Mouse (Mus musculus) embryonic facial prominence, embryonic 10.5 days (tissue): ENCODE measurements around the gene Rbm6. TPM values are rescaled to one million over a fixed set of nuclear protein-coding genes. Genes with fewer than 3 reads are reported as not detected.

Source experiments
- DNase-seq: peaks from one replicate; pipeline ENCODE4 v3.0.0-alpha.2; 2017; ENCODE audit warnings: low spot score
- H3K27ac ChIP-seq: fragments of 300-500 bp; sonication (generic); replicated peaks from 2 replicates; pipeline ENCODE4 v1.5.1; 2016; ENCODE audit warnings: mild to moderate bottlenecking
- H3K27me3 ChIP-seq: fragments of 300-500 bp; sonication (generic); replicated peaks from 2 replicates; pipeline ENCODE4 v1.6.1; 2016; ENCODE audit warnings: low read depth, mild to moderate bottlenecking; ENCODE audit not compliant: poor library complexity, severe bottlenecking
- H3K36me3 ChIP-seq: fragments of 300-500 bp; sonication (generic); replicated peaks from 2 replicates; pipeline ENCODE4 v1.6.1; 2016; ENCODE audit warnings: mild to moderate bottlenecking, moderate library complexity
- H3K4me1 ChIP-seq: fragments of 300-500 bp; sonication (generic); 2 replicates; pipeline ENCODE4 v1.6.1; 2016
- H3K4me3 ChIP-seq: fragments of 300-500 bp; sonication (generic); 2 replicates; pipeline ENCODE4 v1.5.1; 2016; ENCODE audit warnings: mild to moderate bottlenecking, moderate library complexity
- H3K9me3 ChIP-seq: fragments of 300-500 bp; sonication (generic); 2 replicates; pipeline ENCODE4 v1.6.1; 2016; ENCODE audit warnings: mild to moderate bottlenecking
- WGBS: fragments of 180-500 bp; shearing (Covaris S2); methylation state at CpG from one replicate; pipeline ENCODE4 v1.1.7; 2016; 5-methylcytosine and 5-hydroxymethylcytosine counted together
- polyA plus RNA-seq: library from polyadenylated mRNA; unstranded; fragments of >200 nt; fragmentation: Nextera tagmentation; extraction: Ambion mirVana; gene quantifications from 2 replicates; pipeline ENCODE4 v1.2.1, GENCODE M21; 2016

Rbm6 gene
- polyA plus RNA-seq, 1 experiment from 2014 or later: 114 TPM

DNA sequence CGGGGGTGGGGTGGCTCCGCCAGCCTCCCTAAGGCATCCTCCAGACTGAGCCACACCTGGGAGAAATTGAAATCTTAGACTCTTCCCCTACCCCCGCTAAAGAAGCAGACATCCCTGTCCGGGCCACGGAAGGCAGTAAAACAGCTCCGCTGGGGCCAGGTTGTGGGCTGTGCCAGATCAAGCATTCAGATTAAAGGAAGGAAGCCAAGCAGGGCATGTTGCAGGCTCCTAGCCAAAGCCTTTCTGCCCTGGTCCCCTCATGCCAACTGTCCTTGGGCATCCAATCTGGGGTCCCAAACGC, 136.9 kb downstream of the Rbm6 start:
- Histone ChIP-seq H3K9me3 (no peaks in the 10 kb centered on the region), H3K36me3 (peaks cover 31% of the 10 kb centered on the region), H3K27ac (peak overlapping the region; percentile 88), H3K4me1 (peaks cover 44% of the 10 kb centered on the region), H3K4me3 (peak overlapping the region; percentile 51), H3K27me3 (peaks cover 28% of the 10 kb centered on the region)
- under 1% methylated on average over 7 of the region's 7 CpGs for WGBS
- peak; percentile 73 for DNase-seq

DNA sequence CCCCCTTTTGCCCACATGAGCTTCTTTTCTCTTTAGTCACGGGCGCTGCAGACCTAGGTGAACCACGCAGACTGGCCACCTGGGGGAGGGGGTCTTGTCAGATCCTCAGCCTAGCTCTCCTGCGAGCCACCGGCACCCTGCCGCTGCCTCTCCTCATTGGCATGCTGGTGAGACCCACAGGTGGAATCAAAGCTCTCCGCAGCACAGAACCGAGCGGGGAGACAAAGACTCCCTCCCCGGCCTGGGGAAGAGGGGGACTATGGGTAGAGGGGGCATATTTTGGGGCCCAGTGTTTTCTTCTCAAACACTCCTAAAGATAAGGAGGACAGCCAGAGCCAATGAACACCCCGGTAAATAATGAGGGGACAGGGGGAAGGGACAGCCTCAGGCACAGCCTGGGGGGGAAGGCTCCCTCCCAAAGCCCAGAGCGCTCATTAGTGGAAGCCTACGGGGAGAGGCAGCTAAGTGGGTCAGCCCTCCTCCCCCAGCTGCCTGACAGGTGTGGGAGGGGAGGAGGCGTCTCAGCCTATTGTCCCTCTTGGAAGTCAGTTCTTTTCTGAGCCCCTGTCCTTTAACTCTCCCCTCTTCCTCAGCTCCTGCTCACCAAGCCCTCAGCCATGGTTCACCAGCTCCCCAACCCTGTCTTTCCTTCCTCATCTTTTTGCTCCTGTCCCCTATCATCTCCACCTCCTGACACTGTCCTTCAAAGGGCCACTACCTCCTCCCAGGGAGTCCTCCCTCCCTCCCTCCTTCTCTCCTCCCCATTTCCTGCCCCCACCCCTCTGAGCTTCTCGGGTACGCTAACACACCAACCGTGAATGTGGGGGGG, 137.5 kb downstream of the Rbm6 start:
- peak overlapping the region; percentile 51 for H3K4me3 ChIP-seq
- peaks cover 50% of the 10 kb centered on the region for H3K4me1 ChIP-seq
- WGBS: 2% methylated on average over 17 of the region's 17 CpGs

DNA sequence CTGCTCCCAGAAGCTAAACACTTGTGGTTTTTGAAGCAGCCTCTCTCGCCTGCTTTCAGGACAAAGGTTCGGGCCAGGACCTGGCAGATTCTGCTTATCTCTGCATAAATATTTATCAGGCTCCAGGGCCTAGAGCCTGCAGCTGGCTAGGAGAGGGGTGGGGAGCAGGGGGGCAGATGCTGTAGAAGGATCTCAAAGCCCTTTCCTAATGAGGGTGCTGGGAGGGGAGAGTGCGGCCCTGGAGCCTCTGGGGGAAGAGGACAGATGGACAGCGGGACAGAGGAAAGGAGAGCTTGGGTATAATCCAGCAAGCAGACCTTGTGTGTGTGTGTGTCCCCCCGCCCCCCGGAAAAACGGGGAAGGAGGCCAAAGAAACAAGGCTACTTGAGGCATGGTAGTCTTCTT, 138.5 kb downstream of the Rbm6 start:
- H3K4me1 ChIP-seq: peaks cover 60% of the 10 kb centered on the region
- H3K4me3 ChIP-seq: peak overlapping the region; percentile 51; the same call in 1 of the 2 replicates
- peaks cover 28% of the 10 kb centered on the region for H3K27me3 ChIP-seq
- DNase-seq: no peak
- WGBS: 32% methylated on average over 7 of the region's 7 CpGs
- peaks cover 15% of the 10 kb centered on the region for H3K36me3 ChIP-seq
- peak overlapping the region; percentile 88 for H3K27ac ChIP-seq
- H3K9me3 ChIP-seq: no peaks in the 10 kb centered on the region

More for the DNA sequence above, 137.5 kb downstream of the Rbm6 start:
- Histone ChIP-seq H3K36me3 (peaks cover 25% of the 10 kb centered on the region), H3K27me3 (peaks cover 28% of the 10 kb centered on the region), H3K27ac (peak overlapping the region; percentile 88), H3K9me3 (no peaks in the 10 kb centered on the region)
- peak; percentile 58 for DNase-seq

DNA sequence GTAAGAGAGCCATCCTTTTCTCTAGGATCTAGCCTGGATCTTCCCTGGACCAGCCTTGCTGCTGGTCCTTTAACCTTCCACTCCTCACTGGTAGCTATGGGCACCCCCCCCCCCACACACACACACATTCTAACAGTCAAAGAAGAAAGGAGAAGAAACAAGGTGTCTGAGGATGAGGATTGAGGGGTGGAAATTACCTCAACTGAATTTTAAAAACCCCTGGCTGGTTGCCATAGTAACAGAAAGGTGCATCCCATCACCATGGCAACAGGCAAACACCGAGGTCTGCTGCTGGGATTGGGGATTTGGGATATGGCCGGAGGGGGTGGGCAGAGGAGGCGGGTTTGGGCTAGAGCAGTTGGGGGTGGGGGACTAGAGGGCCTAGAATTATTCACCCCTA, 143.3 kb downstream of the Rbm6 start:
- peak; percentile 69 for DNase-seq

DNA sequence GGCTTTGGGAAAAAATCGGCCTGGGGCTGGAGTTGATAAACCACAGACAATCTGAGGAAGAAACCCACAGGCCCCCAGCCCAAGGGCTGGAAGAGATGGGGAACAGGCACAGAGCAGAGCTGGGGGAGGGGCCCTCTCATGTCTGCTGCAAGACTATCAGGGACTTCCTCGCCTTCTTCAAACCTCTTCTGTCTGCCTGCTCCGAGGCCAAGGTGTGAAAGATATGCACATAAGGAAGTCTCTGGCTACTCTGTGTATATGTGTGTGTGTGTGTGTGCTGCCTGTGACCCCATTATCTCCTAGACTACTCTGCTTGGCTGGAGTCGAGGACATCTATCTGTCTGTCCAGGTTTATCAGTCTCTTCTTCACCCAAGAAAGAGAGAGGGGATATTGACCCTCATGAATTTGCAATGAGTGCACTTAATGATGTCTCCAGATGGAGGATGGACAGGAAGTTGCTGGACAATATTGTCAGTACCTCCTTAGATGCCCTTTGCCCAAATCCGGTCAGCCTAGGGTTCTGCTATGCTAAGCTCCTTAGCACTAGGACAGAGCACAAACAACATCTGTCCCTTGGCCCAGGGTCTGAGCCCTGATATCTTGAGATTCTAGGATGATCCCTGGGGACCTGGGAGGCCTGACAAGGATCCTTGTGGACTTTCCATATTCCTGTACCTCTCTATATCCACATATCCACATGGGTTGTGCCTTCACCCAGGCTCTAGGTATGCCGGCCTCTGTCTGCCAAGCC, 143.9 kb downstream of the Rbm6 start:
- WGBS: 70% methylated on average over 6 of the region's 6 CpGs
- peak overlapping the region; percentile 78 for H3K27ac ChIP-seq
- DNase-seq: no peak
- peaks cover 2% of the 10 kb centered on the region for H3K27me3 ChIP-seq
- H3K4me1 ChIP-seq: peaks cover 76% of the 10 kb centered on the region
- H3K9me3 ChIP-seq: no peaks in the 10 kb centered on the region
- H3K4me3 ChIP-seq: no peak overlapping the region
- no peaks in the 10 kb centered on the region for H3K36me3 ChIP-seq

More for the DNA sequence above, 143.3 kb downstream of the Rbm6 start:
- no peak overlapping the region for H3K4me3 ChIP-seq
- WGBS: 22% methylated on average over 3 of the region's 3 CpGs
- H3K9me3 ChIP-seq: no peaks in the 10 kb centered on the region
- peaks cover 76% of the 10 kb centered on the region for H3K4me1 ChIP-seq
- peak overlapping the region; percentile 78 for H3K27ac ChIP-seq
- no peaks in the 10 kb centered on the region for H3K36me3 ChIP-seq
- peaks cover 8% of the 10 kb centered on the region for H3K27me3 ChIP-seq

DNA sequence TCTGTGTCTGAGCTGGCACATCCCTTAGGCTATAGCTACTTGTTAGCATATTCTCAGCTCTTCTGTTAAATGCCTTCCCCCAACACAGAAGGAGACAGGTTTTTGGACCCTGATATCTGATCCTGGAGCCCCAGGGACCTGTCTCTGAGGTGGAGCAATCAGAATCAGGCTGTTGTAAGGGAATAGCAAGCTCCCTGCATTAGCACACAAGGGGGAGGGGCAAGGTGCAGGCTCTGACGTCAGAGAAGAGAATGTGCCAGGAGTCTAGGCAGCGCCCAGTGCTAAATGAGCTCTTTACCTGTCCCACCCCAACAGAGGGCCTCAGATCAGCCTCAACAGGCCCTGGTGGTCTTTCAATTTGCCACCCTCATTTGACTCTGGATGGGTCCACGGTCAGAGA, 146.0 kb downstream of the Rbm6 start:
- Histone ChIP-seq H3K4me3 (no peak overlapping the region), H3K9me3 (no peaks in the 10 kb centered on the region), H3K4me1 (peaks cover 95% of the 10 kb centered on the region), H3K36me3 (no peaks in the 10 kb centered on the region), H3K27me3 (peaks cover 12% of the 10 kb centered on the region), H3K27ac (peak overlapping the region; percentile 78)
- 44% methylated on average over 3 of the region's 3 CpGs for WGBS
- DNase-seq: peak; percentile 51

DNA sequence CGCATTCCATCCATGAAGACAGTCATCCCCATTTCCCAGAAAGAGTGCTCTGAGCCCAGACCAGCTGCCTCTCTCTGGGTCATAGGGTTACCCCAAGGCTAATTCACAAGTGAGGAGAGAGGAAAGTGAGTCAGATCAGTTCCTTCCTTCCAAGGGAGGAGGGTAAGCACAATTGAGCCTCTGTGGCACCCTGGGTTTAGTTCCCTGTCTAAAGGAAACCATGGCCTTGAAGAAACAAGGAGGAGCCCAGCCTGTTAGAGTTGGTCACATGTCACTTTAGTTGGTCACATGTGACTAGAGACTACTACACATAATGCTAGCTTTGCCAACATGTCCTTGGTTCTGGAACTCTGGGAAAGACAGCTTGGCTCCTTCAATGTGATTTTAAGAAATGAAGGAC, 148.2 kb downstream of the Rbm6 start:
- Histone ChIP-seq H3K27ac (peak overlapping the region; percentile 88), H3K4me3 (no peak overlapping the region)
- DNase-seq: no peak

DNA sequence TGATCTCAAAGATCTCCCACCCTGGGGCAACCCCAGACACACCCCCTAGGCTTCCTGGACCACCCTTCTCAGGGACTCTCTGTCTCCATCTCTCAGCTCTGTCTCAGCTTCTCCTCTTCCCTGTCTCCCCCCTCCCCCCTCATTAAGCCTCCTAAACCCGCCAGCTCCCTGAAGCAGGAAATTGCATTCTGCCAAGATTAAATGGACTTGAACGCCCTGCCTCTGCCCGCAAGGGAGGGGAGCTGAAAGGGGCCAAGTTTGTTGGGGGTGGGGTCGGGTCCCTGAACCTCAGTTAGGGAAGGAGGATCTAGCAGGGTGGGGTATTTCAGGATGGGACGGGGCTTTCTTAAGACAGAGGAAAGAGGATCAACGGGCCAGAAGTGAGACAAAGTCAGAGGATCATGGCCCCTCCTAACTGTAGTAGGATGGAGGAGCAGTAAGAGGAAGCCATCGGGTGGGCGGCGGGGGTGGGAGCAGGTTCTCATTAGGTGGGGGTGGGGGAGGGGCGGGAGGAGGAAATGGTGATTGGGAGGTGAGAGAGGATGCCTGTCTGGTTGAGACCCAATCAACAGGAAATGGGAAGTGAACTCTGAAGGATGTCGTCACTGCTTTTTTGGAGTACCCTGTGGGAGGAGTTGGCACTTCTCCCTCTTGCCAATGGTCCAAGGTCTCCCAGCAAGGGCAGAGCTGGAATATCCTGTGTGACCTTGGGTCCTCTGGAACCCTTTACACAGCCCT, 149.1 kb downstream of the Rbm6 start:
- peaks cover 79% of the 10 kb centered on the region for H3K4me1 ChIP-seq
- peaks cover 16% of the 10 kb centered on the region for H3K27me3 ChIP-seq
- 4% methylated on average over 11 of the region's 11 CpGs for WGBS
- H3K9me3 ChIP-seq: no peaks in the 10 kb centered on the region
- peak; percentile 73 for DNase-seq
- H3K27ac ChIP-seq: peak overlapping the region; percentile 88
- peak overlapping the region; percentile 44 for H3K4me3 ChIP-seq
- no peaks in the 10 kb centered on the region for H3K36me3 ChIP-seq

More for the DNA sequence above, 148.2 kb downstream of the Rbm6 start:
- H3K36me3 ChIP-seq: no peaks in the 10 kb centered on the region
- 83% methylated on average over 1 of the region's 1 CpGs for WGBS
- H3K4me1 ChIP-seq: peaks cover 87% of the 10 kb centered on the region
- peaks cover 16% of the 10 kb centered on the region for H3K27me3 ChIP-seq
- H3K9me3 ChIP-seq: no peaks in the 10 kb centered on the region

Other genes starting within 250 kb of the Rbm6 start
- gene Gnai2, start 237.9 kb downstream of the Rbm6 start, polyA plus RNA-seq: 334 and 363 TPM in 2 replicates
- 5.6 and 6.6 TPM in 2 replicates for gene Slc38a3, start 203.7 kb downstream of the Rbm6 start, polyA plus RNA-seq
- gene Gnat1, start 193.5 kb downstream of the Rbm6 start, polyA plus RNA-seq: 3.4 and 4.3 TPM in 2 replicates
- 13.2 and 21.4 TPM in 2 replicates for gene Sema3f, start 162.8 kb downstream of the Rbm6 start, polyA plus RNA-seq
- 200 and 206 TPM in 2 replicates for gene Rbm5, start 102.2 kb downstream of the Rbm6 start, polyA plus RNA-seq
- gene Mon1a, start 14.9 kb upstream of the Rbm6 start, polyA plus RNA-seq: 12.2 and 12.7 TPM in 2 replicates
- 0.65 and 1.1 TPM in 2 replicates for gene Mst1r, start 33.6 kb upstream of the Rbm6 start, polyA plus RNA-seq
- not detected in 2 replicates for gene Actl11, start 55.2 kb upstream of the Rbm6 start, polyA plus RNA-seq
- gene Camkv, start 62.4 kb upstream of the Rbm6 start, polyA plus RNA-seq: 7.6 and 7.9 TPM in 2 replicates
- gene Traip, start 76.9 kb upstream of the Rbm6 start, polyA plus RNA-seq: 38.8 and 41.5 TPM in 2 replicates
- 10.3 and 11.9 TPM in 2 replicates for gene Uba7, start 102.3 kb upstream of the Rbm6 start, polyA plus RNA-seq
- 2.9 and 4.4 TPM in 2 replicates for gene Gm20661, start 109.8 kb upstream of the Rbm6 start, polyA plus RNA-seq
- gene Inka1, start 112.6 kb upstream of the Rbm6 start, polyA plus RNA-seq: 99.3 and 112 TPM in 2 replicates
- 4.6 and 6.5 TPM in 2 replicates for gene Cdhr4, start 119.3 kb upstream of the Rbm6 start, polyA plus RNA-seq
- gene Gm20662, start 123.1 kb upstream of the Rbm6 start, polyA plus RNA-seq: 0.41 and 0.52 TPM in 2 replicates
- gene Ip6k1, start 129.3 kb upstream of the Rbm6 start, polyA plus RNA-seq: 57.1 and 57.3 TPM in 2 replicates
- 23.3 and 26.1 TPM in 2 replicates for gene Gmppb, start 176.0 kb upstream of the Rbm6 start, polyA plus RNA-seq
- gene Amigo3, start 179.9 kb upstream of the Rbm6 start, polyA plus RNA-seq: 2.7 and 2.8 TPM in 2 replicates
- gene Mst1, start 207.2 kb upstream of the Rbm6 start, polyA plus RNA-seq: 0.43 and 0.69 TPM in 2 replicates
- gene Rnf123, start 210.1 kb upstream of the Rbm6 start, polyA plus RNA-seq: 32.7 and 34.1 TPM in 2 replicates
- 68.3 and 72.8 TPM in 2 replicates for gene Apeh, start 221.4 kb upstream of the Rbm6 start, polyA plus RNA-seq